Mouse (Mus musculus) midbrain, embryonic 16.5 days (tissue): ENCODE measurements around the gene Zbtb8a. TPM values are rescaled to one million over a fixed set of nuclear protein-coding genes. Genes with fewer than 3 reads are reported as not detected.
"Not testable (repeated sequence)": the region's sequence is repeated elsewhere in the genome, so short reads cannot be mapped to it uniquely, and the experiment has no call there.

Source experiments
- ATAC-seq: fragments of 200-750 bp; cut with Nextera tagmentation; 2 replicates; pipeline ENCODE4 v1.8.0; 2017; ENCODE audit warnings: moderate TSS enrichment
- H3K27ac ChIP-seq: fragments of 300-500 bp; sonication (generic); 2 replicates; pipeline ENCODE4 v1.5.1; 2014; ENCODE audit warnings: mild to moderate bottlenecking, low read length, mixed read lengths
- H3K27me3 ChIP-seq: fragments of 300-500 bp; sonication (generic); 2 replicates; pipeline ENCODE4 v1.6.1; 2014; ENCODE audit warnings: low read depth, low read length, mixed read lengths; ENCODE audit not compliant: control insufficient read depth, insufficient read depth
- H3K36me3 ChIP-seq: fragments of 300-500 bp; sonication (generic); 2 replicates; pipeline ENCODE4 v1.6.1; 2014; ENCODE audit warnings: mild to moderate bottlenecking, low read length, moderate library complexity, mixed read lengths; ENCODE audit not compliant: control insufficient read depth, insufficient read depth
- H3K4me1 ChIP-seq: fragments of 300-500 bp; sonication (generic); 2 replicates; pipeline ENCODE4 v1.6.1; 2014; ENCODE audit warnings: mild to moderate bottlenecking, low read length, mixed read lengths; ENCODE audit not compliant: control insufficient read depth, insufficient read depth
- H3K4me2 ChIP-seq: fragments of 300-500 bp; sonication (generic); 2 replicates; pipeline ENCODE4 v1.6.1; 2014; ENCODE audit warnings: mild to moderate bottlenecking, low read length, mixed read lengths
- H3K4me3 ChIP-seq: fragments of 300-500 bp; sonication (generic); 2 replicates; pipeline ENCODE4 v1.5.1; 2014; ENCODE audit warnings: low read depth, mild to moderate bottlenecking, low read length, moderate library complexity, mixed read lengths
- H3K9ac ChIP-seq: fragments of 300-500 bp; sonication (generic); 2 replicates; pipeline ENCODE4 v1.6.1; 2014; ENCODE audit warnings: low read depth, low read length, mixed read lengths
- H3K9me3 ChIP-seq: fragments of 300-500 bp; sonication (generic); replicated peaks from 2 replicates; pipeline ENCODE4 v1.6.1; 2014; ENCODE audit warnings: mild to moderate bottlenecking, low read length, mixed read lengths; ENCODE audit not compliant: control insufficient read depth, poor library complexity, severe bottlenecking
- WGBS: fragments of 180-500 bp; shearing (Covaris S2); extraction: QIAGEN DNeasy Blood & Tissue Kit; methylation state at CpG from one replicate; pipeline ENCODE4 v1.1.7; 2014; 5-methylcytosine and 5-hydroxymethylcytosine counted together
- polyA plus RNA-seq: library from polyadenylated mRNA; unstranded; fragments of >200 nt; fragmentation: Nextera tagmentation; extraction: Ambion mirVana; gene quantifications from 2 replicates; pipeline ENCODE4 v1.2.1, GENCODE M21; 2015

Gene Zbtb8a
- polyA plus RNA-seq, 1 experiment from 2014 or later: 23.2 TPM

GRCm38 (mm10) chr4:129371391-129371790, 6.5 kb downstream of the Zbtb8a start:
- no peak for ATAC-seq
- H3K27ac ChIP-seq: no peak overlapping the region
- H3K4me1 ChIP-seq: peaks cover 12% of the 10 kb centered on the region
- peaks cover 3% of the 10 kb centered on the region; the same call in 1 of the 2 replicates for H3K36me3 ChIP-seq
- 95% methylated on average over 3 of the region's 3 CpGs for WGBS
- no peak overlapping the region for H3K4me2 ChIP-seq
- H3K9ac ChIP-seq: no peak overlapping the region
- no peaks in the 10 kb centered on the region for H3K27me3 ChIP-seq
- H3K4me3 ChIP-seq: no peak overlapping the region
- H3K9me3 ChIP-seq: no peaks in the 10 kb centered on the region

GRCm38 (mm10) chr4:129365224-129365623, 12.7 kb downstream of the Zbtb8a start:
- H3K9me3 ChIP-seq: no peaks in the 10 kb centered on the region
- no peak overlapping the region for H3K4me3 ChIP-seq
- peaks cover 5% of the 10 kb centered on the region for H3K36me3 ChIP-seq
- no peaks in the 10 kb centered on the region for H3K27me3 ChIP-seq
- H3K27ac ChIP-seq: no peak overlapping the region
- H3K9ac ChIP-seq: no peak overlapping the region
- no peak overlapping the region for H3K4me2 ChIP-seq
- WGBS: 90% methylated on average over 5 of the region's 5 CpGs
- H3K4me1 ChIP-seq: no peaks in the 10 kb centered on the region
- no peak for ATAC-seq

GRCm38 (mm10) chr4:129364379-129364778, 13.5 kb downstream of the Zbtb8a start:
- 81% methylated on average over 3 of the region's 3 CpGs for WGBS
- no peak overlapping the region for H3K27ac ChIP-seq

GRCm38 (mm10) chr4:129363463-129363862, 14.5 kb downstream of the Zbtb8a start:
- Histone ChIP-seq H3K4me3 (no peak overlapping the region), H3K36me3 (peaks cover 5% of the 10 kb centered on the region), H3K9ac (no peak overlapping the region), H3K4me1 (no peaks in the 10 kb centered on the region), H3K27me3 (no peaks in the 10 kb centered on the region), H3K4me2 (no peak overlapping the region), H3K27ac (no peak overlapping the region), H3K9me3 (no peaks in the 10 kb centered on the region)
- no peak for ATAC-seq
- WGBS: 94% methylated on average over 9 of the region's 9 CpGs

More at GRCm38 (mm10) chr4:129364379-129364778, 13.5 kb downstream of the Zbtb8a start:
- Histone ChIP-seq H3K27me3 (no peaks in the 10 kb centered on the region), H3K9ac (no peak overlapping the region), H3K4me1 (no peaks in the 10 kb centered on the region), H3K4me3 (no peak overlapping the region), H3K36me3 (peaks cover 5% of the 10 kb centered on the region), H3K4me2 (no peak overlapping the region), H3K9me3 (no peaks in the 10 kb centered on the region)
- ATAC-seq: no peak

GRCm38 (mm10) chr4:129362771-129363170, 15.1 kb downstream of the Zbtb8a start:
- Histone ChIP-seq H3K27me3 (no peaks in the 10 kb centered on the region), H3K4me1 (no peaks in the 10 kb centered on the region), H3K27ac (no peak overlapping the region), H3K4me2 (no peak overlapping the region), H3K9ac (no peak overlapping the region), H3K4me3 (no peak overlapping the region), H3K9me3 (no peaks in the 10 kb centered on the region), H3K36me3 (peaks cover 7% of the 10 kb centered on the region)
- no peak for ATAC-seq
- WGBS: 66% methylated on average over 5 of the region's 5 CpGs

- not testable (repeated sequence) for H3K27me3 ChIP-seq, H3K27ac ChIP-seq, H3K9me3 ChIP-seq, H3K4me3 ChIP-seq, ATAC-seq, H3K36me3 ChIP-seq, H3K4me1 ChIP-seq, H3K9ac ChIP-seq, H3K4me2 ChIP-seq
- WGBS: 87% methylated on average over 3 of the region's 3 CpGs
These were observed 15.7 kb downstream of the Zbtb8a start for GRCm38 (mm10) chr4:129362238-129362637.

- Histone ChIP-seq H3K9ac (no peak overlapping the region), H3K4me1 (no peaks in the 10 kb centered on the region), H3K27ac (no peak overlapping the region), H3K9me3 (no peaks in the 10 kb centered on the region), H3K27me3 (no peaks in the 10 kb centered on the region), H3K4me2 (no peak overlapping the region), H3K4me3 (no peak overlapping the region), H3K36me3 (peaks cover 12% of the 10 kb centered on the region)
- WGBS: 91% methylated on average over 15 of the region's 15 CpGs
- no peak for ATAC-seq
These were observed 20.2 kb downstream of the Zbtb8a start for GRCm38 (mm10) chr4:129357613-129358163.

GRCm38 (mm10) chr4:129354236-129354635, 23.7 kb downstream of the Zbtb8a start:
- peaks cover 10% of the 10 kb centered on the region for H3K36me3 ChIP-seq
- 84% methylated on average over 15 of the region's 15 CpGs for WGBS
- H3K9me3 ChIP-seq: no peaks in the 10 kb centered on the region

GRCm38 (mm10) chr4:129353176-129353575, 24.7 kb downstream of the Zbtb8a start:
- no peak overlapping the region for H3K4me2 ChIP-seq
- H3K27me3 ChIP-seq: no peaks in the 10 kb centered on the region
- no peaks in the 10 kb centered on the region for H3K4me1 ChIP-seq
- H3K36me3 ChIP-seq: peaks cover 7% of the 10 kb centered on the region
- no peak for ATAC-seq
- 90% methylated on average over 12 of the region's 12 CpGs for WGBS
- H3K9ac ChIP-seq: no peak overlapping the region
- no peak overlapping the region for H3K27ac ChIP-seq
- H3K9me3 ChIP-seq: no peaks in the 10 kb centered on the region
- no peak overlapping the region for H3K4me3 ChIP-seq

More at GRCm38 (mm10) chr4:129354236-129354635, 23.7 kb downstream of the Zbtb8a start:
- no peaks in the 10 kb centered on the region for H3K27me3 ChIP-seq
- no peak overlapping the region for H3K27ac ChIP-seq
- H3K4me3 ChIP-seq: no peak overlapping the region
- no peak for ATAC-seq
- no peak overlapping the region for H3K9ac ChIP-seq
- H3K4me1 ChIP-seq: no peaks in the 10 kb centered on the region
- no peak overlapping the region for H3K4me2 ChIP-seq
